Mouse (Mus musculus) heart, adult 8-10 months (tissue): Measurements from ENCODE around the gene Akr1b8. TPM values are rescaled to one million over a fixed set of nuclear protein-coding genes. Genes with fewer than 3 reads are reported as not detected.
"Not testable (repeated sequence)": the region's sequence is repeated elsewhere in the genome, so short reads cannot be mapped to it uniquely, and the experiment has no call there.

Source experiments
- DNase-seq: peaks from one replicate; pipeline ENCODE4 v3.0.0; 2022; ENCODE audit warnings: low spot score
- total RNA-seq, 4 experiments: library from RNA; stranded (reverse); gene quantifications; 2 replicates each; pipeline ENCODE4 v1.2.4; 2022

The Akr1b8 gene
- total RNA-seq, 4 experiments from 2014 or later = 3.7 to 4.6 (median 3.9) TPM

DNA sequence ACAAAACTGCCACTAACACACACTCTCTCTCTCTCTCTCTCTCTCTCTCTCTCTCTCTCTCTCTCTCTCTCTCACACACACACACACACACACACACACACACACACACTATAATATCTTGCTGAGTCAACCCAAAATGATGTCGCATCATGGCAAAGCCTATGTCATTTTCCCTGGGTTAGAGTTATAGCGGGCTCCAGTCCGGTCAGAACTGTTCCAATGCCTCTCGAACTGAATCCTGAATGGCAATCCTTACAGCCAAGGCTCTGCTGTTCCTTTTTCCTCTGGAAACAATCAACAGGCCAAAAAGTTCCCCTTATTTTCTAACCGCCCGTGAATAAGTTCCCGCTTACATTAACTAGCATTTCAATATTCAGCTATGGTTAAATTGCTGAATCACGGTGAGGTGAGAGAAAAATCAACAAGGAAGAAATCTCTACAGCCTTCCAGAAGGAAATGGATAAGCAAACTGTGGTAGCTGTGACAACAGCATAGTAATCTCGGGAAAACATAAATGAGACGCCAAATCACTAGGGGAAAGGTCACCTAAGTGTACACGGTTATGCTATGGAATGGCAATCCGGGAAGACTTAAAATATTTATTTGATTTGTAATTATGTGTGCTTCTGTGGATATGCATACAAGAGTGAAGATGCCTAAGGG lies 3.8 kb upstream of the Akr1b8 start:
- no peak for DNase-seq

DNA sequence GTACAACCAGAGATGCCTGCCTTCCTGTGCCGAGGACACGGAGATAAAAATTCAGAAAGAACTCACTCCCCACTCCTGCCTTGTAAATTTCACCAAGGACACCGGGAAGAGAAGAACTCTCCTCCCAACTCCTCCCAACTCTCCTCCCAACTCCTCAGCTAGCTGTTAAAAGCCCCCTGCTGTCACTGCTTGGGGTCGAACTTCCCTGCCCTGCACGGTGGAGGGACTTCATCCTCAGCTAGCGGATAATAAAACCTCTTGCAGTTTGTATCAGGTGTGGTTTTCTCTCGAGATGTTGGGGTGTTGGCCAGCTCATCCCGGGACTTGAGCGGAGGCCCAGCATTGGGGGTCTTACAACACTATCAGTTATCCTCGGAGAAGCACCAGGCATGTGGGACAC lies 2.4 kb upstream of the Akr1b8 start:
- DNase-seq = not testable (repeated sequence)

DNA sequence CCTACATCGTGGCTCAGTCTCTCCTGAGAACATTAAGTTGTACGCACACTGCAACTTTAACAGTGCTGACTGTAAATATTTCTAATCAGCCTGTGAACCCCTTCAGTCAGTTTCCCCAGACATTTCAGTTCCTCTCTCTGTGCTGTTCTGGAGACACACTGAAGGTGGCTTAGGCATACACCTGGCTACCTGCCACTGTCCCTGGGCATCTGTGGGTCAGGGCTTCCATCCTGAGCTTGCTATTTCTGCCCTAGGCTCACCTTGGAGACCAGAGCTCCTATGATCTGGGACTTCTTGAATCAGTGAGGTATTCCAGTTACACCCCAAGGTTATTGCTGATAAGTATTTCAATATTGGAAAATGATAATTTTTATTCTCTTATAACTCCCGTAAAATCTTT lies 1.5 kb upstream of the Akr1b8 start:
- no peak for DNase-seq

DNA sequence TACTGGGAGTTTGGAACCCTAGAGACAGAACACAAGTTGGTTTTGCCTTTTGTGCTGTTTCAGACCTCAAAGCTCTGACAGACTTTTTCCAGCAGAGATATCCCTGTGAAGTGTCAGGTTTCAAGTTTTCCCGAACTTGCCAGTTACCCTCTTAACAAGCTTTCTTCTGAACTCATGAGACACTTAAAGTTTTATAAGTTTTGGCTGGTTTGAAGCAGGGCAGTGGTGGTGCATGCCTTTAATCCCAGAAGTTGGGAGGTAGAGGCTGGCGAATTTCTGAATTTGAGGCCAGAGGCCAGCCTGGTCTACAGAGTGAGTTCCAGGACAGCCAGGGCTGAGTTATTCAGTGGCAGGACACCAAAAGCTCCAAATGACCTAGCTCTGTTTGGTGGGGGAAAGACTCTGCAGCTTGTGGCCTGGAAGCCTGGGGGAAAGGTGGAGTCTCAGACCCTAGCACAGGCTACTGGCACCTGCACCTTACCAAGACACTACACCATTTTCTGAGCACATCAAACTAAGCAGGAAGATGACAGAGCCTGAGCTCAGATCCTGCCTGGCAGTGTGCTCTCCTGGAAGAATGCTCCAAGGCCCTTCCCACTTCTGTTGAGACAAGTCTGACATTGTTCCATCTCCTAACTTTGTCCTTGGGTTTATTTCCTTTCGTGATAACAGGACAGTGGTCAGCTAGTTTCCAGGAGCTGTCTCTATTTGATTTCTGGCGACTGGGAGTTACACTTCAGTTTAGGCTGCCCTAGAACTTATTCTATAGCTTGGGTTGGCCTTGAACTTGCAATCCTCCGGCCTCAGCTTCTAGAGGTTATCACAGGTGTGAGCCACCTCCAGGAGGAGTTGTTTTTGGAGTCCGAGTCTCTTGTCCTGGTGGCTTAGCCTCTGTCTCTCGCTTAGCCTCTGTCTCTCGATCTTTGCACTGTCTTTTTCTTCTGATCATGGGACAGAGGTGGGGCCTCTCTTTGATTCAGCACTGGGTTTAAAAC lies 732 bp downstream of the Akr1b8 start:
- no peak for DNase-seq

DNA sequence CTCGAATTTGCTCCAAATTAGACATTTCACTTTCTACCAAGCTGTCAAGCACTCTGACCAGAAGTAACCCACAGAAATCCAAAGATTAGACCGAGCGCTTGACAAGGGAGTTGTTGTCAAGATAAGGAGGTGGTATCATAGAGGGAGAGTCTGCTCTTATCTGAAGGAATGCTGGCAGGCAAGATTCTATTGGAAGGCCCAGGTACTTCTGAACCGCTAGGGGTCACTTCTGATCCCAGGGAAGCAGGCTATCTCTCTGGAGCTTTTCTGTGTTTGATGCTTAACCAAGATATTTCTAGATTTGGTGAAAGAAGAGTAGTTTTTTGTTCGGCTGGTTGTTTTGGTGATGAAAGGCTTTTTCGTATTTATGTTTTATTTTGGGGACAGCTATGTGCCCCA lies 1.4 kb downstream of the Akr1b8 start:
- DNase-seq = no peak

DNA sequence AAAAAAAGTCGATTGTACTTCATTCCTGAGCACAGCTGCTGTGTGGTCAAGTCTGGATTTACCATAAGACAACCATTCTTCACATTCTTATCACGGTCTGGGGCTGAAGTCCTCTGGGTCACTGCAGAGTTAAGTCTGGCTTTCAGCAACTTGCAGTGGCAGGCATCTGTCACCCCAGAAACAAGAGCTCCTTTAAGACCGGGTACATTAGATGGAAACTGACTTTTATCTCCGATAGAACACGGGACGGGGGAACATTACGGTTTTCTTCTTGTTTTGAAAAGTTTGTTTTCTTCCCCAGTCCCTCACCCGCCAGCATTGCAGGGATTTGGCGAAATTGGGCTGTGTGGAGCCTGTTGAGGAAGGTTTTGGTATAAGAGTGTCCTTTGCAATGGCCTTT lies 1.9 kb downstream of the Akr1b8 start:
- no peak for DNase-seq

DNA sequence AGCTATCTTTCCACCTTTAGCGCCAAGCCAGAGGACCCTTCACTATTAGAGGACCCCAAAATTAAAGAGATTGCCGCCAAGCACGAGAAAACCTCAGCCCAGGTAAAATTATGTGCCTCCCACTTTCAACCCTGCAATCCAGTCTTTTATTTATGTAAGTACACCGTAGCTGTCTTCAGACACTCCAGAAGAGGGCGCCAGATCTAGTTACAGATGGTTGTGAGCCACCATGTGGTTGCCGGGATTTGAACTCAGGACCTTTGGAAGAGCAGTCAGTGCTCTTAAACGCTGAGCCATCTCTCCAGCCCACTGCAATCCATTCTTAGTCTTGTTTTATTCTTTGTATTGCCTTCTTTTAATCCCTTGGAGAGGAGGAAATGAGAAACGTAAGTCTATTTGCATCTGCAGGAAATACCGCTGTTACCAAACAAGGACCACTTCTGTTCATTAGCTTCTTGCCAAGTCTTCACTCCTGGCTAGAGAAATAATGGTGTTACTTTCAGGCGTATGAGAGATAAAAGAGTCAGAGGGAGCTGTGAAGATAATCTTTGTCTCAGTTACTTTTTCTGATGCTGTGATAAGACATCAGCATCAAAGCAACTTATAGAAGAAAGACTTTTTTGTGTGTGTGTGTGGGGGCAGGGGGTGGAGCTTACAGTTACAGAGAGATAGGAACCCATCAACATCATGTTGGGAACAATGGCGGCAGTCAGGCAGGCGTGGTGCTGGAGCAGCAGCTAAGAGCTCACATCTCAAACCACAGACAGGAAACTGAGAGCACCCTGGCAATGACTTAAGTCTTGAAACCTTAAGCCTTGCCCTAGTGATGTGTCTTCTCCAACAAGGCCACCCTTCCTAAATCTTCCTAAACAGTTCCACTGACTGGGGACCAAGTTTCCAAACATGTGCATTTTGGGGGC lies 10.6 kb downstream of the Akr1b8 start:
- DNase-seq = no peak

DNA sequence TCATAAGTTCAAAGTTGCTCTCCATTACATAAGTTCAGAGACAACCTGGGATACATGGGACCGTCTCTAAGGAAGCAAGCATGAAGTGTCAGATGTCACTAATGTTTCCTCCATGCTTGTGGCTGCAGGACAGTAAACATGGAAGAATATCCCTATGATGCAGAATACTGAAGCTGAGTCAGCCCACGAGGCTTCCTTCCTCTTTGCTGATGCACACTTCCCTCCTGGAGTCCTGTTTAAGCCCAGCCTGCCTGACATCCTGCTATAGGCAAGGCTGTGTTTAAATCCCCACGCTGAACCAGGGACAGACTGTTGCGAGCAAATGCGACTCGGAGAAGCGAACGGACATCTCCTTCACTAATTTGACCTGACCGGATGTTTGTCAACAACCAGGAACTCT lies 14.1 kb downstream of the Akr1b8 start:
- no peak for DNase-seq

DNA sequence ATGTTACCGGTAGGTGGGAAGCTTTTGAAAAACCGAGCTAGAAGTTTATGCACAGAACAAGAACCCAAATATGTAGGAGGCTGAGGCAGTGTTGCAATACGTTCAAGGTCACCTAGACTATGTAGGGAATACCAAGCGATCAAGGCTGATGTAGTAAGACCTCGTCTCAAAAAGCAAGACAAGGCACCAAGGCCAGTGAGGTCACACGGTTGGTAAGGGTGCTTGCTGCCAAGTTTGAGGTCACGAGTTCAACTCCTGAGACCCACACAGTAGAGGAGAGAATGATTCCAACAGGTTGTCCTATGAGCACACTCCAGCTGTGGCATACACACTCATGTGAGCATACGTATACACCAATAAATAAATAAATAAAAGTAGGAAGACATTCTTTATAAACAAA lies 16.2 kb downstream of the Akr1b8 start:
- DNase-seq = no peak

DNA sequence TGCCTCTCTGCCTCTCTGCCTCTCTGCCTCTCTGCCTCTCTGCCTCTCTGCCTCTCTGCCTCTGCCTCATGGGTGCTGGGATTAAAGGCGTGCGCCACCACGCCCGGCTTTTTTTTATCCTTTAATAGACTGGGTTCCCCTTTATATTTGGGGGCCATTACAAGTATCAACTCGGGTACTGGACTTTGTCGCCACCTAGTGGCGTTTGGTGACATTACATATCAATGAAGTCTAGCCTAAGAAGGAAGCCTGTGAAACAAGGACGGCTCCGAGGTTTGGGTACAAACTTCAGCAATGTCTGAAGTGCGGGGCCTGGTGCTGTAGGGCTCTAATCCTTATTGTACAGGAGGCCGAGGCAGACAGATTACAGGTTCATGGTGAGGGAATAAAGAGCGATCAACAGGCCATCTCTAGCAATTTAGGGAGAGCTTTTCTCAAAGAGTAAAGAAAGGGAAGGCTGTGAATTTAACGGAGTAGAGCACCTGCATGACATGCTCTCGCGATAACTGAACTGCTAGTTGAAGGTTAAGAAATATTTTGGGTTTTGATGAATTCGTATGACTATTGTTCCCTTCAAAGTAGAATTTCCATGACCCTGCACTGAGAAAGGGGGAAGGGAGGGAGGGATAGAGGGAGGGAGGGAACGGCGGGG lies 17.9 kb downstream of the Akr1b8 start:
- peak; percentile 79 for DNase-seq

DNA sequence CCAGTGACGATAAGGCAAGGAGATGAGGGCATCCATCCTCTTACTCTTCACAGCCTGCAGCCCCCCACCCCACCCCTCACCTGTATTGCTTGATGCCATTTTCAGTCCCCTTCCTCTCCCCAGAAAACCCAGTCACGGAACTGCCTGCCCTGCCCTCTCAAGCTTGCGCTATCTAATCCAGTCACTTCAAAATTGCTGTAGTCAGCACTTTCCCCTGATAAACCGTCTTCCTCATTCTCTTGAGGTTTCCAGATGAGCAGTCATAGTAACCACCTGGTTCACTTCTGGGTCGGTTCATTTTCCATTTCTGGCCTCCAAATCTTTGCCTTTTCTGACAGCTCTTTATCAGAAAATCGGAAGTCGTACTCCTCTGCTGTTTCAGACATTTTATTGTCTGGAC lies 19.9 kb downstream of the Akr1b8 start:
- no peak for DNase-seq

DNA sequence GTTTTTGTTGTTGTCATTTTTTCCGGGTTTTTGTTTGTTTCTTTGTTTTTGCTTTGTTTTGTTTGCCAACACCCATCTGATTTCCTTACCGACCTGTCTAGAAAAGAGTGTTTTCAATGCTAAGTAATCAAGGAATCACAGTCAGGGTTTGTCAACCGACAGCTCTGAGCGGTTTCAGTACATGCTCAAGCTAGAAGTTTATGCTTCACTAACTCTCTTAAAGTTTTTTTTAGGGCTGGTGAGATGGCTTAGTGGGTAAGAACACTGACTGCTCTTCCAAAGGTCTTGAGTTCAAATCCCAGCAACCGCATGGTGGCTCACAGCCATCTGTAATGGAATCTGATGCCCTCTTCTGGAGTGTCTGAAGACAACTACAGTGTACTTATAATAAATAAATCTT lies 22.0 kb downstream of the Akr1b8 start:
- not testable (repeated sequence) for DNase-seq

DNA sequence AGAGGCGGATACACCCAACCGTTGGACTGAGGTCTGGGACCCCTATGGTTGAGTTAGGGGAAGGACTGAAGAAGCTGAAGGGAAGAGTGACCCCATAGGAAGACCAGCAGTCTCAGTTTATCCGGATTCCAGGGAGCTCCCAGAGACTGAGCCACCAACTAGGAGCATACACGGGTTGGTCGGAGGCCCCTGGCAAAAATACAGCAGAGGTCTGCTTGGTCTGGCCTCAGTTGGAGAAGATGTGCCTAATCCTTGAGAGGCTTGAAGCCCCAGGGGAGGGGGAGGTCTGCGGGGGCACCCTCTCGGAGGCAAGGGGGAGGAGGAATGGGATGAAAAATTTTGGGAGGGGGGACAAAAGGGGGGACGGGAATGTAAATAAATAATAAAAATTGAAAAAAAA lies 29.5 kb downstream of the Akr1b8 start:
- no peak for DNase-seq

DNA sequence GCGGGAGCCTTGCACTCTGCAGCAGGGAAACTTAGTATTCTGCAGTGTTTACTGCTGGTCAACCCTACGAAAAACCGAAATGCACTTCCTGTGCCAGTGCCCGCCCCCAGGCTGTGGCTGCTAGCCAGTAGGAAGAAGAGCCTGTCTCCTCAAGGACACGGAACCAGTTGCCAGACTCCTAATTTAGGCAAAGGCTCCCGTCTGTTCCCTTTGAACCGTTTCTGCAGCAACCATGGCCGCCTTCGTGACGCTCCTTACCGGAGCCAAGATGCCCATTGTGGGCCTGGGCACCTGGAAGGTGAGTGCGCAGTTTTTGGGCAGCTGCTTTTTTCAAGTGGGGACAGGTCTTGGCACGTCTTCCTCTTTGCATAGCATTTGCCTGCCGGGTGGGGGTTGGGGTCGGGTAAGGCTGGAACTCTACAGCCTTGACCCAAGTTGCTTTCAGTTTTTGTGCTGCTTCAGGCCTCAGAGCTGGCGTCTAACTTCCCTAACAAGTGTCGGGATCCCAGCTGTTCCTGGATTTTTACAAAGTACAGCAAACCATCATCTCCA lies 30.3 kb downstream of the Akr1b8 start, which contains the start of gene Akr1b10:
Gene Akr1b10, plus strand, starts transcription at position 109 of the 552 bp plus-strand sequence.
- DNase-seq = peak; percentile 81

DNA sequence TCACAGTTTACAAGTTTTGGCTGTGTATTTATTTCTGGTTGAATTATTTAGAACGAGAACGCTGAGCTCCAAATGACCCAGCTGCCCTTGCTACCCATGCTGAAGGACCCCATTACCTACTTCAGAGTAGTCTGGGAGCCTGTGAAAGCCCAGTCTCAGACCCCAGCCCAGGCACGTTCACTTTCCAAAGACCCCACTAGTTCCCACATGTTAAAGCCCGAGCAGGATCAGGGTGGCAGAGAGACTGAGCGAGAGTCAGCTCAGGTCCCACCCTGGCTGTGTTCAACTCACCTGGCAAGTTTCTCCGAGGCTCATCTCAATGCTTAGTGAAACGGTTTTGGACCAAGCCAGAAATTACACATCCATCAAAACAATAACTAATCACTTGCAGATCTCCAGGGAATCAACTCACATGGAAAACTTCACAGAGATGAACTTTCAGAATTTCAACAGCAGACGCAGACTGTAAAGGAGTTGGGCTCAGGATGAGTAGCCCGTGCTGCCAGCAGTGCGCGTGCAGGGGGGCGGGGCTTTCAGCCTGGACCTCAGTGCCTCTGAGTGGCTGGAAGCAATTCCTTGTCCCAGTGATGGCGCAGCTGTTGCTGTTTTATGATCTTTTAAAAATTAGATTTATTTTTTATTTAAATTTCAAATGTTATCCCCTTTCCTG lies 30.9 kb downstream of the Akr1b8 start:
- peak; percentile 41 for DNase-seq

DNA sequence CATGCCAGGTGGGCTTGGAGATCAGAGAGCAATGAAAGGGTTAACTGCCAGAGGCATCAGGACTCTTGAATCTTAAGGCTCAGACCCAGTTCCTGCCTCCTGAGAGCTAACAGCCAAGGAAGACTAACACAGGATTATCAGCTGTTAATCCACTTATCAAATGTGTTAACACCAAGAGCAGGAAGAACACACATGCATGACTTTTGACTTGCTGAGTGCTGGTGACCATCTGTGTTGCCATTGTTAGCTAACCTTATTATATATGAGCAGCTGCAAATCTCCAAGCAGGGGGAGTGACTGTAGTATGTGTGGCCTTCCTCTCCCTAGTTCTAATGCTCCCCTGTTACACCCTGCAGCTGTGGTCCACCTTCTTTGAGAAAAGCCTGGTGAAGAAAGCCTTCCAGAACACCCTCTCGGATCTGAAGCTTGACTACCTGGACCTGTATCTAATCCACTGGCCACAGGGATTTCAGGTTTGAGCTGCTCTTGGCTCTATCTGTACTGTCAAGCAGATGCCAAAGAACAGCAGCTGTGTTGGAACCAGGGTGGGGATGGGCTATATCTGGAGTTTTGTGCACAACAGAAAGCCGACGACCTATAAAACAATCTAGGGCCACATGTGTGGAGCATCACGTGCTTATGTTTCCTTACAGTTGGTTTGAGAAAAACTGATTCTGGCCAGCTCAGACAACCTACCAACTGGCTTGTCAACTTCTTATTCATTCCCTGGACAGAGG lies 34.7 kb downstream of the Akr1b8 start:
- DNase-seq = no peak

DNA sequence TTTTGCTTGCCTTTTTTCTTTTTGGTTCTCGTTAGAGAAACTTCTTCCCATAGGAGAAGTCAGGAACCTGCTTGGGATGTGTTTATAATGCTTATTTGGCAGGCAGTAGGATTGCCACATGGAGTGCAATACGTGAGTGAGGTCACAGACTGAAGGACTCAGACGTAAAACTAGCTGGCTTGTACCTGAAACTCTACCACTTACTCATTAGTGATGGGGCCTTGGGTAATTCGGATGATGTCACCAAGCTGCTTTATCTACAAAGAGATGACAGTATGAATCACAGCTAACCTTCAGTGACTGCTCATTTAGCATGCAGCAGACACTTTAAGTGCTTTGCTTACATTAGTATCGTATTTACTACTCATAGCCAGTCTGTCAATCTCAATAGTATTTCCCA lies 42.0 kb downstream of the Akr1b8 start:
- no peak for DNase-seq

DNA sequence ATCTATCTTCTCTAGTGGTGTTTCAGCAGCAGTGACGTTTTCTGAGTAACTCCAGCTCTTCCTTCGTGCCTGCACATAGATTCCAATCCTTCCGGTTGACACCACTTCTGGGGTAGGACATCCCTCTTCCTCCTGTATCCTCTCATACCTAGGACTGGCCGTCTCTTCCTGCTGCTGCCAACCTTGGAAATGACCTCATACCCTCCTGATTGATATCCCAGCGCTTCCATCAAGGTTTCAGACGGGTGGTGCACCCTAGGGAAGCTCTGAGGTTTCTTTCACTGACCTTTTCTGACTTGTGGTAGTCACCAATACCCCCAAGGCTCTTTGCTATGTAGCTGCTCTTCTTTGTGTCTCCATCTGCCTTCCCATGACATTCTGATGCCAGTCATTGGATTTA lies 44.5 kb downstream of the Akr1b8 start:
- no peak for DNase-seq

DNA sequence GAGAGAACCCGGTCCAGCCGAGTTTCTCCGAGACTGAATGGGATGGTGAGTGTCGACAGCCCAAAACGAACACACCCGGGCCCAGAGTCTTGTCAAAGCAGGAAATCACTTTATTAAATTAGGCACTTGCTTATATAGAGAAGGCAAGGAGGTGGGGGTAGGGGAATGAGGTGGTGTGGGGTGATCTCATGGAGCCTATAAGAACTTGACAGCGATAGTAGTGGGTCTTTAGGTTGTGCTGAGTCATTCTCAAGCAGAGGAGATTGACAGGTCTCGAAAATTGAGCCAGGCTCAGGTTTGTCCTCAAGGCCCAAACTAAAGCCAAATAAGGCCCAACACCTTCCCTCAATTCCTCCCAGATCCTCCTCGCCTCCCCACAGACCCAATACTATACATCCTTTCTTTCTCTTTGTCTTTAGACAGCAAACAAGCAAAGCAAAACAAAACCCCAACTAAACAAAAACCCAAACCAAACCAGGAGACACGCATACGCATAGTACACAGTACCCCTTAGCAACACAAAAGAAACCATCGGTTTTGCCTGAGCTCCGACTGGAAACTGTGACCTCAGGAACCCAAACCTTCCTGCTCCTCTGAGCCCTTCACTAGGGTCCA lies 45.8 kb downstream of the Akr1b8 start:
- DNase-seq = no peak
